Mouse (Mus musculus) liver, adult 2 months (tissue): ENCODE results near the gene Clec16a.

Experiments
- CTCF ChIP-seq: fragments of 200-500 bp; IDR thresholded peaks from 2 replicates; pipeline ENCODE4 v1.5.1; 2011; ENCODE audit warnings: low read depth, low read length, control low read depth
- POLR2A ChIP-seq: fragments of 200-500 bp; IDR thresholded peaks from 2 replicates; pipeline ENCODE4 v1.6.1; 2011; ENCODE audit warnings: low read length, control low read depth; ENCODE audit not compliant: insufficient read depth; ENCODE audit errors: extremely low read depth

- no peak for TF ChIP-seq POLR2A
- TF ChIP-seq CTCF: no peak
Measured at GRCm38 (mm10) chr16:10668453-10668852, 123.3 kb downstream of the Clec16a start.
